Mouse (Mus musculus) layer of hippocampus, adult 18-20 months (tissue): ENCODE measurements at regions not wholly inside any gene's neighbourhood (a gene's known extent, or its start where the extent isn't known, plus 50 kb on each side); places are given as distances from the start of the nearest gene placed in this dataset.

Source experiments
- DNase-seq, 2 experiments: peaks; one replicate each; pipeline ENCODE4 v3.0.0; 2022; ENCODE audit warnings: low spot score in 2 of 2

- DNase-seq = no peak
Observed at GRCm38 (mm10) chr1:6059090-6059489, 1251.4 kb downstream of the Gm37988 start.

- no peak for DNase-seq
Observed at GRCm38 (mm10) chr1:6076543-6076942, 1268.9 kb downstream of the Gm37988 start.

GRCm38 (mm10) chr1:6081876-6082275 lies 1274.2 kb downstream of the Gm37988 start:
- no peak for DNase-seq

- peak in 1 of 2 experiments; percentile 21 for DNase-seq
Observed at GRCm38 (mm10) chr1:6094162-6094934, 1286.7 kb downstream of the Gm37988 start.

GRCm38 (mm10) chr1:6117557-6117956 lies 1309.9 kb downstream of the Gm37988 start:
- no peak for DNase-seq

GRCm38 (mm10) chr1:6135066-6135465 lies 1327.4 kb downstream of the Gm37988 start:
- peak in 1 of 2 experiments; percentile 59 for DNase-seq

GRCm38 (mm10) chr1:6140245-6140644 lies 1332.6 kb downstream of the Gm37988 start:
- no peak for DNase-seq

- no peak for DNase-seq
Observed at GRCm38 (mm10) chr1:6142816-6143215, 1335.1 kb downstream of the Gm37988 start.

GRCm38 (mm10) chr1:6143891-6144290 lies 1336.2 kb downstream of the Gm37988 start:
- no peak for DNase-seq

GRCm38 (mm10) chr1:6152436-6152835 lies 1344.7 kb downstream of the Gm37988 start:
- DNase-seq = peak in 1 of 2 experiments; percentile 15
